Mouse (Mus musculus) lung, embryonic 16.5 days (tissue): ENCODE data around the gene Dguok. TPM values are rescaled to one million over a fixed set of nuclear protein-coding genes. Genes with fewer than 3 reads are reported as not detected.

Source experiments
- ATAC-seq: fragments of 200-750 bp; cut with Nextera tagmentation; 2 replicates; pipeline ENCODE4 v1.8.0; 2017; ENCODE audit warnings: low read depth, mild to moderate bottlenecking, moderate library complexity
- H3K27ac ChIP-seq: fragments of 300-500 bp; sonication (generic); 2 replicates; pipeline ENCODE4 v1.5.1; 2014; ENCODE audit warnings: mild to moderate bottlenecking, control low read depth, low read length
- H3K27me3 ChIP-seq: fragments of 300-500 bp; sonication (generic); 2 replicates; pipeline ENCODE4 v1.6.1; 2014; ENCODE audit warnings: low read depth, low read length, mixed read lengths; ENCODE audit not compliant: control insufficient read depth, insufficient read depth
- H3K36me3 ChIP-seq: fragments of 300-500 bp; sonication (generic); 2 replicates; pipeline ENCODE4 v1.6.1; 2014; ENCODE audit warnings: low read length; ENCODE audit not compliant: control insufficient read depth, insufficient read depth
- H3K4me1 ChIP-seq: fragments of 300-500 bp; sonication (generic); replicated peaks from 2 replicates; pipeline ENCODE4 v1.6.1; 2014; ENCODE audit warnings: low read length, mixed read lengths; ENCODE audit not compliant: control insufficient read depth, insufficient read depth
- H3K4me2 ChIP-seq: fragments of 300-500 bp; sonication (generic); 2 replicates; pipeline ENCODE4 v1.6.1; 2014; ENCODE audit warnings: low read depth, low read length, control low read depth
- H3K4me3 ChIP-seq: fragments of 300-500 bp; sonication (generic); 2 replicates; pipeline ENCODE4 v1.5.1; 2014; ENCODE audit warnings: mild to moderate bottlenecking, low read length, control low read depth
- H3K9ac ChIP-seq: fragments of 300-500 bp; sonication (generic); 2 replicates; pipeline ENCODE4 v1.6.1; 2014; ENCODE audit warnings: low read length, control low read depth
- H3K9me3 ChIP-seq: fragments of 300-500 bp; sonication (generic); 2 replicates; pipeline ENCODE4 v1.6.1; 2016; ENCODE audit warnings: low read length; ENCODE audit not compliant: control insufficient read depth
- WGBS: fragments of 180-500 bp; shearing (Covaris S2); extraction: QIAGEN DNeasy Blood & Tissue Kit; methylation state at CpG from one replicate; pipeline ENCODE4 v1.1.7; 2014; 5-methylcytosine and 5-hydroxymethylcytosine counted together
- polyA plus RNA-seq: library from polyadenylated mRNA; unstranded; fragments of >200 nt; fragmentation: Nextera tagmentation; extraction: Ambion mirVana; gene quantifications from 2 replicates; pipeline ENCODE4 v1.2.1, GENCODE M21; 2015

Gene Dguok
- 78.3 and 87.0 TPM in 2 replicates for polyA plus RNA-seq

- under 1% methylated on average over 54 of the region's 54 CpGs for WGBS
- Histone ChIP-seq H3K9ac (peak within 1 kb of the TSS; percentile 89), H3K27me3 (no peaks in the 10 kb centered on the region), H3K4me1 (peaks cover 10% of the 10 kb centered on the region), H3K36me3 (no peaks in the 10 kb centered on the region), H3K27ac (peak within 1 kb of the TSS; percentile 96), H3K4me2 (peak within 1 kb of the TSS; percentile 77), H3K4me3 (peak within 1 kb of the TSS; percentile 84), H3K9me3 (no peaks in the 10 kb centered on the region)
- ATAC-seq: peak; percentile 98
Measured at GRCm38 (mm10) chr6:83506258-83507167, at the start of gene Dguok. Gene Dguok, minus strand, starts transcription at chr6:83506969.

- H3K4me2 ChIP-seq: no peak overlapping the region
- no peak overlapping the region for H3K27ac ChIP-seq
- no peaks in the 10 kb centered on the region for H3K27me3 ChIP-seq
- no peak for ATAC-seq
- no peak overlapping the region for H3K9ac ChIP-seq
- no peaks in the 10 kb centered on the region for H3K4me1 ChIP-seq
- H3K4me3 ChIP-seq: no peak overlapping the region
- H3K9me3 ChIP-seq: no peaks in the 10 kb centered on the region
- H3K36me3 ChIP-seq: peaks cover 7% of the 10 kb centered on the region
- WGBS: 66% methylated on average over 6 of the region's 6 CpGs
Measured at GRCm38 (mm10) chr6:83555972-83556371, 49.2 kb upstream of the Dguok start.

- no peaks in the 10 kb centered on the region for H3K4me1 ChIP-seq
- 46% methylated on average over 5 of the region's 5 CpGs for WGBS
- no peak overlapping the region for H3K4me2 ChIP-seq
- no peak for ATAC-seq
- H3K4me3 ChIP-seq: no peak overlapping the region
- no peak overlapping the region for H3K27ac ChIP-seq
- peaks cover 6% of the 10 kb centered on the region for H3K36me3 ChIP-seq
- no peak overlapping the region for H3K9ac ChIP-seq
- H3K9me3 ChIP-seq: no peaks in the 10 kb centered on the region
- no peaks in the 10 kb centered on the region for H3K27me3 ChIP-seq
Measured at GRCm38 (mm10) chr6:83548346-83548745, 41.6 kb upstream of the Dguok start.

GRCm38 (mm10) chr6:83545778-83546177 lies 39.0 kb upstream of the Dguok start:
- Histone ChIP-seq H3K4me2 (no peak overlapping the region), H3K4me1 (peaks cover 5% of the 10 kb centered on the region), H3K9me3 (no peaks in the 10 kb centered on the region), H3K4me3 (no peak overlapping the region), H3K27me3 (no peaks in the 10 kb centered on the region), H3K27ac (no peak overlapping the region), H3K36me3 (peaks cover 6% of the 10 kb centered on the region), H3K9ac (no peak overlapping the region)
- WGBS: 79% methylated on average over 3 of the region's 3 CpGs
- no peak for ATAC-seq

- peaks cover 5% of the 10 kb centered on the region for H3K4me1 ChIP-seq
- H3K36me3 ChIP-seq: peaks cover under 1% of the 10 kb centered on the region
- H3K4me2 ChIP-seq: no peak overlapping the region
- H3K4me3 ChIP-seq: no peak overlapping the region
- 61% methylated on average over 11 of the region's 11 CpGs for WGBS
- no peaks in the 10 kb centered on the region for H3K9me3 ChIP-seq
- peak; percentile 86 for ATAC-seq
- H3K27ac ChIP-seq: peak overlapping the region; percentile 90
- H3K9ac ChIP-seq: 0 out of 2 replicates have a peak overlapping the region, but pooled peaks have one; percentile 29
- no peaks in the 10 kb centered on the region for H3K27me3 ChIP-seq
Measured at GRCm38 (mm10) chr6:83541756-83542456, 35.1 kb upstream of the Dguok start.

- Histone ChIP-seq H3K27ac (peak overlapping the region; percentile 60), H3K4me1 (peaks cover 7% of the 10 kb centered on the region), H3K36me3 (no peaks in the 10 kb centered on the region), H3K9me3 (no peaks in the 10 kb centered on the region), H3K4me2 (no peak overlapping the region), H3K4me3 (no peak overlapping the region), H3K27me3 (no peaks in the 10 kb centered on the region), H3K9ac (no peak overlapping the region)
- peak; percentile 55; the same call in 1 of the 2 replicates for ATAC-seq
- WGBS: 34% methylated on average over 4 of the region's 4 CpGs
Measured at GRCm38 (mm10) chr6:83540017-83540416, 33.2 kb upstream of the Dguok start.

- Histone ChIP-seq H3K27ac (peak overlapping the region; percentile 58), H3K4me2 (no peak overlapping the region), H3K27me3 (no peaks in the 10 kb centered on the region; the same call in 1 of the 2 replicates), H3K9me3 (no peaks in the 10 kb centered on the region), H3K36me3 (no peaks in the 10 kb centered on the region), H3K9ac (0 out of 2 replicates have a peak overlapping the region, but pooled peaks have one; percentile 4), H3K4me3 (no peak overlapping the region), H3K4me1 (peaks cover 5% of the 10 kb centered on the region)
- WGBS: 40% methylated on average over 6 of the region's 6 CpGs
- peak; percentile 8; the same call in 1 of the 2 replicates for ATAC-seq
Measured at GRCm38 (mm10) chr6:83536795-83537059, 30.0 kb upstream of the Dguok start.

GRCm38 (mm10) chr6:83536028-83536794 lies 29.4 kb upstream of the Dguok start, which contains the start of gene Actg2:
Gene Actg2, minus strand, starts transcription at chr6:83536265.
- Histone ChIP-seq H3K36me3 (no peaks in the 10 kb centered on the region), H3K4me1 (0 out of 2 replicates have a peak, but pooled peaks cover 2% of the 10 kb centered on the region), H3K9me3 (no peaks in the 10 kb centered on the region), H3K27ac (peak within 1 kb of the TSS; percentile 58), H3K27me3 (no peaks in the 10 kb centered on the region; the same call in 1 of the 2 replicates), H3K4me3 (peak within 1 kb of the TSS; percentile 1), H3K9ac (0 out of 2 replicates have a peak within 1 kb of the TSS, but pooled peaks have one; percentile 4), H3K4me2 (no peak within 1 kb of the TSS)
- peak; percentile 69 for ATAC-seq
- 57% methylated on average over 12 of the region's 12 CpGs for WGBS
